ENCODE assay signal across 16 mouse cellular contexts in the genomic region with DNA sequence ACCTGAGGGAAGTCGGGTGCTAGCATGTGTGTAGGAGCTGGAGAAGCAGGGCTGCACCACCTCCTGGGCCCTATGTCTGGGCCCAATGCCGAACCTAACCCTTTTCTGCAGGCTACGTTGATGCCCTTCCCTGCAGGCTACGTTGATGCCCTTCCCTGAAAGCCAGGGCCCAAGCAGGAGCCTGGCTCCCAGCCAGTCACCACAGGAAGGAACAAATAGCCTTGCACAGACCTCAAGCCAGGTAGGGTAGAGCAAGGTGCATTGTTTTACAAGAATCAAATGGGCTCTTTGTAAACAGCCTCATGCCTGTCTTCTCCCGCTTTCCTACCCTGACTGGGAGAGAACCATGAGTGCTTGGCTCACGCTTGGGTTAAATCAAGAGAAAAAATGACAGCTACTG. TPM values are rescaled to one million over a fixed set of nuclear protein-coding genes. Genes with fewer than 3 reads are reported as not detected.
A peak's percentile ranks its signal among the peaks of the same experiment; 100 is the strongest.
DNase-seq lines count a peak whose midpoint lies in the region; ATAC-seq and TF ChIP-seq lines count a peak whose summit lies in the region.
"Had no signal": no experiment of that assay in that cellular context is flagged by ENCODE, and none has a peak within 500 bp of the region (broad histone marks: within the 10 kb centered on the region; RNA-seq: fewer than 3 reads in every experiment).

No protein-coding gene starts in this region.

- DNase-seq in frontal cortex, postnatal 36 days (ENCODE audit: low spot score in 2 of 2) = no peak
- peak; percentile 5 for DNase-seq in lung, postnatal 0 days (ENCODE audit: low spot score)
- no peak for DNase-seq in lung, adult 2 months
- DNase-seq in cerebellum, adult 11-12 months = peak; percentile 83
- peak; percentile 77 to 83 for DNase-seq in cerebellum, postnatal 25 days
- no peak for DNase-seq in T-cell, adult 2 months (ENCODE audit: low spot score)
- DNase-seq: heart, adult 2 months; lung, embryonic 14.5 days; spleen, adult 18-20 months; thymus, postnatal 14 days had no signal

- H3K27me3 ChIP-seq in lung, postnatal 0 days (replicated peaks; ENCODE audit: insufficient read depth, low read length) = no peaks in the 10 kb centered on the region
- H3K27me3 ChIP-seq: forebrain, embryonic 13.5 days; limb, embryonic 15.5 days; stomach, embryonic 15.5 days had no signal

- no peak overlapping the region for H3K4me3 ChIP-seq in lung, postnatal 0 days (ENCODE audit: low read depth, low read length)
- H3K4me3 ChIP-seq in lung, adult 2 months (replicated peaks; ENCODE audit: extremely low read depth, low read depth, low read length) = no peak overlapping the region
- H3K4me3 ChIP-seq: forebrain, embryonic 13.5 days; heart, adult 2 months; limb, embryonic 15.5 days; myocyte; stomach, embryonic 15.5 days had no signal

- TF ChIP-seq EP300 in lung, postnatal 0 days (IDR thresholded peaks at IDR 0.05) = no peak

- no peak for TF ChIP-seq POLR2A in lung, adult 2 months (IDR thresholded peaks at IDR 0.05; ENCODE audit: borderline replicate concordance, extremely low read depth, low read depth, low read length)

- TF ChIP-seq CTCF in lung, postnatal 0 days (IDR thresholded peaks at IDR 0.05) = no peak
- no peak for TF ChIP-seq CTCF in lung, adult 2 months (IDR thresholded peaks at IDR 0.05; ENCODE audit: insufficient read depth, low read length)

- H3K27ac ChIP-seq in lung, postnatal 0 days (ENCODE audit: low read length) = no peak overlapping the region
- H3K27ac ChIP-seq: heart, adult 2 months; limb, embryonic 15.5 days; stomach, embryonic 15.5 days had no signal

- H3K4me2 ChIP-seq in lung, postnatal 0 days (replicated peaks; ENCODE audit: low read depth, low read length) = no peak overlapping the region
- H3K4me2 ChIP-seq: forebrain, embryonic 13.5 days; limb, embryonic 15.5 days; lung, embryonic 14.5 days; stomach, embryonic 15.5 days had no signal

- no peaks in the 10 kb centered on the region for H3K9me3 ChIP-seq in lung, postnatal 0 days (ENCODE audit: low read length)
- H3K9me3 ChIP-seq: forebrain, embryonic 13.5 days; limb, embryonic 15.5 days; stomach, embryonic 15.5 days had no signal

- H3K9ac ChIP-seq in lung, postnatal 0 days (replicated peaks; ENCODE audit: low read depth) = no peak overlapping the region
- H3K9ac ChIP-seq: forebrain, embryonic 13.5 days; limb, embryonic 15.5 days; lung, embryonic 14.5 days; stomach, embryonic 15.5 days had no signal

- H3K36me3 ChIP-seq in lung, postnatal 0 days (ENCODE audit: insufficient read depth, low read length) = no peaks in the 10 kb centered on the region
- H3K36me3 ChIP-seq: limb, embryonic 15.5 days; stomach, embryonic 15.5 days had no signal

- peak; percentile 17; the same call in 1 of the 2 replicates for ATAC-seq in frontal cortex, adult (ENCODE audit: low TSS enrichment)
- ATAC-seq in lung, postnatal 0 days = no peak
- ATAC-seq: forebrain, embryonic 13.5 days; inflammation-experienced regulatory T-cells, adult 6 months had no signal

- WGBS in lung, postnatal 0 days = 64% methylated on average over 6 of the region's 6 CpGs
- WGBS in lung, adult 2 months = 65% methylated on average over 6 of the region's 6 CpGs

- no peaks in the 10 kb centered on the region; the same call in 1 of the 2 replicates for H3K4me1 ChIP-seq in lung, postnatal 0 days (ENCODE audit: insufficient read depth, low read depth, low read length)
- H3K4me1 ChIP-seq in lung, adult 2 months (ENCODE audit: control insufficient read depth, insufficient read depth, low read length) = peaks cover 3% of the 10 kb centered on the region; the same call in 1 of the 2 replicates
- H3K4me1 ChIP-seq: stomach, embryonic 15.5 days had no signal

RNA-seq across cellular contexts. Expression of a gene that starts 11.4 kb away (rescaled TPM):
- polyA plus RNA-seq in lung, postnatal 0 days (2015; fragmentation: Nextera tagmentation; extraction: Ambion mirVana) = 23.2 and 27.2 TPM in 2 replicates
- 66.2 and 81.8 TPM in 2 replicates for polyA plus RNA-seq in lung, adult 2 months (2012; rRNA removed)

RNA-seq across cellular contexts. Expression of a gene that starts 42.0 kb away (rescaled TPM):
- polyA plus RNA-seq in lung, postnatal 0 days (2015; fragmentation: Nextera tagmentation; extraction: Ambion mirVana) = 58.2 and 63.8 TPM in 2 replicates
- 85.7 and 86.6 TPM in 2 replicates for polyA plus RNA-seq in lung, adult 2 months (2012; rRNA removed)

Comparison
In these comparisons a context has a peak if more than half of its experiments do, and no peak if none do; other contexts are left out.
1. DNase-seq: peak in lung, postnatal 0 days (single experiment), cerebellum, adult 11-12 months (single experiment) and cerebellum, postnatal 25 days (2 of 2); none in frontal cortex, postnatal 36 days (0 of 2), lung, adult 2 months (single experiment) and T-cell, adult 2 months (single experiment).